Mouse (Mus musculus): ENCODE results near the gene Olfr606. TPM values are rescaled to one million over a fixed set of nuclear protein-coding genes. Genes with fewer than 3 reads are reported as not detected.
"Not testable (repeated sequence)": the region's sequence is repeated elsewhere in the genome, so short reads cannot be mapped to it uniquely, and the experiment has no call there.

Gene Olfr606
- not detected for polyA plus RNA-seq (2012; fragmentation: generic; extraction: Trizol)

DNA sequence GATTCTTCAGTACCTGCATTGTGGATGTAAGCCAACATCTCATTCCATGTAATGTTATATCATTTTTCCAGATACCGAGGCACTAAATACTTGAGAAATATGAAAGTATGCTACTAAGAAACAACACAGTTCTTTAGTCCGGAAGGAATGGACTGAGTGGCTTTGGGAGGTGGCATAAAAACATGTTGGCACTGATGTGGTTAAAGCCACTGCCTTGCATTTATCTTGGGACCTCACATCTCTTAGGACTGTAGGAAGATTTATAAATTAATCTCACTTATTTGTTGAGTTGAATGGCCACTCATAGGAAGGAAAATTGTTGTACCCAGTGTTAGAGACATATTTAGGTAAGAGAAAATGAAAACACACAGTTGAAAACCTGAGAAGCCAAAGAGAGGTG is at the start of gene Olfr606:
TSS of gene Olfr606 (plus strand) at position 301 of the 400 bp plus-strand sequence.
- Histone ChIP-seq H3K79me2 (ENCODE audit: control insufficient read depth, insufficient read depth) (no peaks in the 10 kb centered on the region), H3K36me3 (ENCODE audit: control insufficient read depth, insufficient read depth) (no peaks in the 10 kb centered on the region), H3K27me3 (ENCODE audit: control insufficient read depth, insufficient read depth, insufficient read length) (no peaks in the 10 kb centered on the region), H3K4me2 (ENCODE audit: low read depth) (no peak within 1 kb of the TSS), H3K4me3 (no peak within 1 kb of the TSS), H3ac (ENCODE audit: control insufficient read depth, insufficient read length) (no peak within 1 kb of the TSS)
- TF ChIP-seq E2F4 (IDR thresholded peaks at IDR 0.05; ENCODE audit: insufficient read depth) (no peak), TCF12 (IDR thresholded peaks at IDR 0.05; ENCODE audit: insufficient read depth, poor library complexity, severe bottlenecking) (no peak), USF1 (IDR thresholded peaks at IDR 0.05; ENCODE audit: low read depth) (no peak), TCF3 (IDR thresholded peaks at IDR 0.05; ENCODE audit: insufficient read length, low read depth) (no peak)

DNA sequence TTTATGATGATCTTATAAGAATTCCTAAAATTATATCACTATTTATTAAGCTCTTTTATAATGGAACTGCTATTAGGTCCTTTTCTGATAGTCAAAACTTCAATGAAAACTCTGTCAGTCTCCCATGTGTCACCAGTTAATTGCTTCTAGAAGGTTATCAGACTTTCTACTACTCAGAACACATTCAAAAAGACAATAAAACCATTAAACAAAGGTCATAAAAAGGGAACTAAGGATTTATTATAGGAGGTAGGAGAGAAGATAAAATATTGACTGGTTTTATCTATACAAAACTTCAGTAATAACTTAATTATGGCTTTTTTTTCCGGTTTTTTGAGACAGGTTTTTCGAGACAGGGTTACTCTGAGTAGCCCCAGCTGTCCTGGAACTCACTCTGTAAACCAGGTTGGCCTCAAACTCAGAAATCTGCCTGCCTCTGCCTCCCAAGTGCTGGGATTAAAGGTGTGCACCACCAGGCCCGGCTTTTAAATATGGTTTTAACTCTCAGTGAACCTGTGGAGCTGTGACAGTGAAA is 42.3 kb upstream of the Olfr606 start:
- H3K4me2 ChIP-seq (ENCODE audit: low read depth); H3K36me3 ChIP-seq (ENCODE audit: control insufficient read depth, insufficient read depth); H3K79me2 ChIP-seq (ENCODE audit: control insufficient read depth, insufficient read depth); H3K4me3 ChIP-seq; H3ac ChIP-seq (ENCODE audit: control insufficient read depth, insufficient read length); H3K27me3 ChIP-seq (ENCODE audit: control insufficient read depth, insufficient read depth, insufficient read length): not testable (repeated sequence)

DNA sequence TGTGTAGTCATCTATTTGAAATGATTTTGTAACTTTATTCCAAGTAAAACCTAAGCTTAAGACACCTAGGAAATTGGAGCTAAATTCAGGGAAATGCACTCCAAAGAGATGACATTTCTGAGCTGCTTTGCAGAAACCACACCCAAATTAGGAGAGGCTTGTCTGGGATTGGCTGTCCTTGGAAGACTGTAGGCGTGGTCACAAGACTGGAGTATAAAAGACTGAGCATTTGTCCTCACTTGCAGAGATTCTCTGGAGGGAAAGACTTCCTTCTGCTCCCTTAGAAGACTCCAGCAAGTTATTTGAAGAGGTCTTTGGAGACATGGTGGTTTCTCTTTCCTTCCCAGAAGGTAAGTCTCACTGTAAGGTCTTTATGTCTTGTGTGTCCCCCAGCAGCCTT is 34.1 kb upstream of the Olfr606 start, which contains the start of gene Usp17lc:
TSS of gene Usp17lc (plus strand) at position 301 of the 400 bp plus-strand sequence.
- not testable (repeated sequence) for H3K36me3 ChIP-seq (ENCODE audit: control insufficient read depth, insufficient read depth); H3ac ChIP-seq (ENCODE audit: control insufficient read depth, insufficient read length); H3K27me3 ChIP-seq (ENCODE audit: control insufficient read depth, insufficient read depth, insufficient read length); H3K4me2 ChIP-seq (ENCODE audit: low read depth); H3K79me2 ChIP-seq (ENCODE audit: control insufficient read depth, insufficient read depth); H3K4me3 ChIP-seq

DNA sequence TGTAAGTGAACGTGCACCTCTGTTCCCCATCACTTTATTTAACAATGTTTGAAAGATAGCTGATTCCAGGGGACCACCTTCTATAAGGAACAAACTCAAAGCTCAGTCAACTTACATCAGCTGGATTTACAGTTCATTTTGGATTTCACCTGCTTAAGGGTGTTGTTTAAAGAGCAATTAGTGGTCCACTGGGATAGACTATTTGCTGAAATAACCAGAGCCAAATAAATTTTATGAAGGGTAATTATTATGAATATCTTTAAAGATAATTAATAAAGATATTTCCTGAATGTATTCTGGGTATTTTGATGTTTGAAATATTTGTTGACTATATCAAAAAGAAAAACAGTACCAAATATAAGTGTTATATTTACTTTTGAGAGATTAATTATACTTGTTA is 3.5 kb upstream of the Olfr606 start, which contains the start of gene Olfr605:
TSS of gene Olfr605 (minus strand) at position 101 of the 400 bp plus-strand sequence.
- Histone ChIP-seq H3K4me3 (no peak within 1 kb of the TSS), H3K79me2 (ENCODE audit: control insufficient read depth, insufficient read depth) (no peaks in the 10 kb centered on the region), H3K4me2 (ENCODE audit: low read depth) (no peak within 1 kb of the TSS), H3K27me3 (ENCODE audit: control insufficient read depth, insufficient read depth, insufficient read length) (no peaks in the 10 kb centered on the region), H3ac (ENCODE audit: control insufficient read depth, insufficient read length) (no peak within 1 kb of the TSS), H3K36me3 (ENCODE audit: control insufficient read depth, insufficient read depth) (no peaks in the 10 kb centered on the region)
- TF ChIP-seq E2F4 (IDR thresholded peaks at IDR 0.05; ENCODE audit: insufficient read depth), result no peak
- TF ChIP-seq USF1 (IDR thresholded peaks at IDR 0.05; ENCODE audit: low read depth), result no peak

DNA sequence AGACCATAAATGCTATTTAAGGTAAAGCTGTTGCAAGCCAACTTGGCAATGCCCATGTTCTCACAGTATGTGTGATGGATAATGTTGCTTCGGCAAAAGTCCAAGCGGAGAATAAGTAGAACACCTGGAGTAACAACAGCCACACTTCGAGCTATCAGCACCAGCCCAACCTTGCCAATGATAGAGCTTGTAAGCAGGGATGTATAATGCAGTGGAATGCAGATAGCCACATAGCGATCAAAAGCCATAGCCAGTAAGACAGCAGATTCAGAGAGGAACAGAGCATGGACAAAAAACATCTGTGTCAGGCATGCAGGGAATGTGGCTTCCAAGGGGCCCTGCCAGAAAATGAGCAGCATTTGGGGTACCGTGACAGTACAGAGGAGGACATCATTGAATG is 11.7 kb downstream of the Olfr606 start:
- Histone ChIP-seq H3ac (ENCODE audit: control insufficient read depth, insufficient read length) (no peak overlapping the region), H3K4me2 (ENCODE audit: low read depth) (no peak overlapping the region), H3K4me3 (no peak overlapping the region), H3K27me3 (ENCODE audit: control insufficient read depth, insufficient read depth, insufficient read length) (no peaks in the 10 kb centered on the region), H3K36me3 (ENCODE audit: control insufficient read depth, insufficient read depth) (no peaks in the 10 kb centered on the region), H3K79me2 (ENCODE audit: control insufficient read depth, insufficient read depth) (no peaks in the 10 kb centered on the region)
- no peak for TF ChIP-seq CEBPB (IDR thresholded peaks at IDR 0.05; ENCODE audit: insufficient read depth, poor library complexity, severe bottlenecking)
- TF ChIP-seq SRF (IDR thresholded peaks at IDR 0.05; ENCODE audit: control insufficient read depth, insufficient read length, low read depth), result no peak
- no peak for TF ChIP-seq MAX (IDR thresholded peaks at IDR 0.05; ENCODE audit: low read depth)
- TF ChIP-seq USF1 (IDR thresholded peaks at IDR 0.05; ENCODE audit: low read depth), result no peak
- no peak for TF ChIP-seq TCF12 (IDR thresholded peaks at IDR 0.05; ENCODE audit: insufficient read depth, poor library complexity, severe bottlenecking)
- no peak for TF ChIP-seq MYOG (IDR thresholded peaks at IDR 0.05; ENCODE audit: control insufficient read depth in 1 of 3, insufficient read depth in 1 of 3, insufficient read length in 2 of 3, low read depth in 2 of 3)
- TF ChIP-seq E2F4 (IDR thresholded peaks at IDR 0.05; ENCODE audit: insufficient read depth), result no peak
- TF ChIP-seq TCF3 (IDR thresholded peaks at IDR 0.05; ENCODE audit: insufficient read length, low read depth), result no peak
- no peak for TF ChIP-seq MYOD1 (IDR thresholded peaks at IDR 0.05; ENCODE audit: control insufficient read depth in 1 of 3, insufficient read length in 2 of 3, low read depth in 2 of 3)
- TF ChIP-seq REST (IDR thresholded peaks at IDR 0.05; ENCODE audit: insufficient read depth, insufficient read length), result no peak
- TF ChIP-seq POLR2A (IDR thresholded peaks at IDR 0.05; ENCODE audit: insufficient read length, low read depth), result no peak
- TF ChIP-seq POLR2AphosphoS2 (IDR thresholded peaks at IDR 0.05; ENCODE audit: insufficient read length, low read depth), result no peak

DNA sequence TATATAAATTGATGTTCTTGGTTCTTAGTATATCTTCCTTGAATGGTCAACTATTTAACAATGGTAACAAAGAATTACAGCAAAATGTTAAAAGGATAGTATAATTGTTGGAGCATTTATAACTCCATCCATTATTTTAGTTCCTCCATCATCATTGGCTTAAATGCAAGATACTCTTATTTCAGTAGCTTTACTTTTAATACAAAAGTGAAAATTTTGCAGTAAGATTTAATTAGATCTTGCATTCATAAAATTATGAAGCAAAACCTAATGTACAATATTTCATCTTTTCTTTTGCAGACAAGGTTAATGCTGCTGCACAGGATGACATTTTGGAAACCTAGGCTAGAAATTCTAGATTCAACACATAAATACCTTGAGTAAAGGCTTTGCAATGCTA is 20.7 kb downstream of the Olfr606 start, which contains the start of gene Olfr608:
TSS of gene Olfr608 (plus strand) at position 301 of the 400 bp plus-strand sequence.
- Histone ChIP-seq H3K4me2 (ENCODE audit: low read depth) (no peak within 1 kb of the TSS), H3K36me3 (ENCODE audit: control insufficient read depth, insufficient read depth) (no peaks in the 10 kb centered on the region), H3K4me3 (no peak within 1 kb of the TSS), H3K27me3 (ENCODE audit: control insufficient read depth, insufficient read depth, insufficient read length) (no peaks in the 10 kb centered on the region), H3K79me2 (ENCODE audit: control insufficient read depth, insufficient read depth) (no peaks in the 10 kb centered on the region), H3ac (ENCODE audit: control insufficient read depth, insufficient read length) (no peak within 1 kb of the TSS)
- TF ChIP-seq MAX (IDR thresholded peaks at IDR 0.05; ENCODE audit: low read depth), result no peak
- no peak for TF ChIP-seq REST (IDR thresholded peaks at IDR 0.05; ENCODE audit: insufficient read depth, insufficient read length)

DNA sequence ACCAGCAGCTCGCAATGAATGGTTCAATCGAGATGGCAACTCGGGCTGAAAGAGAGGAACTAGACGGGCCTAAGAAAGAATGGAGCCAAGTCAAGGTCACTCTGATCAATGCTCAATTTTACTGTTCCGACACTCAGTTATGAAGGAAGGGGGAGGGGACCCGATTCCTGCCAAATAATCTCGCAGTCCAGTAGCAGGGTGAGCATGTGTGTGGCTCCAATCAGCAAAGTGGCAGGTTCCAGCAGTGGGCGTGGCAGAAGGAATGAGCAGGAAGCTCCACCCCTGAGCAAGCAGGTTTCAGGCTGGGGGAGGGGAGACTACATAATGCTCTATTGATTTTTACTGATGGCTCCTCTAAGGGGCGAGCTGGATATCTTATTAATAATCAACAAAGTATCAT is 28.3 kb downstream of the Olfr606 start:
- not testable (repeated sequence) for H3K36me3 ChIP-seq (ENCODE audit: control insufficient read depth, insufficient read depth); H3K4me2 ChIP-seq (ENCODE audit: low read depth); H3K79me2 ChIP-seq (ENCODE audit: control insufficient read depth, insufficient read depth); H3K27me3 ChIP-seq (ENCODE audit: control insufficient read depth, insufficient read depth, insufficient read length); H3ac ChIP-seq (ENCODE audit: control insufficient read depth, insufficient read length); H3K4me3 ChIP-seq
